Mouse (Mus musculus): ENCODE measurements at regions not wholly inside any gene's neighbourhood (a gene's known extent, or its start where the extent isn't known, plus 50 kb on each side); places are given as distances from the start of the nearest gene placed in this dataset.

DNA sequence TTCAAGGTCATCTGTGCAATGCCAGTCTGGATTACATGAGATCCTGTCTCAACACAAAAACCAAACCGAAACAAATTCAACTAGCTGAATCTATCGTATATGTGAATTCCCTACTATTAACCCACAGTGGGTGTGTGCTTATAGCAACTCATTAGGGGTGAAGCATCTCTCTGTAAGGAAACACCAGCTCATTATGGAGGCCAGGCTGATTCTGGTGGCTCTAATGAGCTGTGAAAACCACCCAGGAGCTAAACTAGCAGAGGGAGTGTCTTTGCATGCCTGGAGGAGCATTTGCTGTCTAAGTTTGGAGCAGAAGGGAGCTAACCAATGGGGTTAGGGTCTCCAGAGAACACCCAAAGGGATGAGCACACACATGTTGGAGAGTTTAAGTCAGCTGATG lies 54.1 kb upstream of the Adamts2 start:
- no peak for DNase-seq

DNA sequence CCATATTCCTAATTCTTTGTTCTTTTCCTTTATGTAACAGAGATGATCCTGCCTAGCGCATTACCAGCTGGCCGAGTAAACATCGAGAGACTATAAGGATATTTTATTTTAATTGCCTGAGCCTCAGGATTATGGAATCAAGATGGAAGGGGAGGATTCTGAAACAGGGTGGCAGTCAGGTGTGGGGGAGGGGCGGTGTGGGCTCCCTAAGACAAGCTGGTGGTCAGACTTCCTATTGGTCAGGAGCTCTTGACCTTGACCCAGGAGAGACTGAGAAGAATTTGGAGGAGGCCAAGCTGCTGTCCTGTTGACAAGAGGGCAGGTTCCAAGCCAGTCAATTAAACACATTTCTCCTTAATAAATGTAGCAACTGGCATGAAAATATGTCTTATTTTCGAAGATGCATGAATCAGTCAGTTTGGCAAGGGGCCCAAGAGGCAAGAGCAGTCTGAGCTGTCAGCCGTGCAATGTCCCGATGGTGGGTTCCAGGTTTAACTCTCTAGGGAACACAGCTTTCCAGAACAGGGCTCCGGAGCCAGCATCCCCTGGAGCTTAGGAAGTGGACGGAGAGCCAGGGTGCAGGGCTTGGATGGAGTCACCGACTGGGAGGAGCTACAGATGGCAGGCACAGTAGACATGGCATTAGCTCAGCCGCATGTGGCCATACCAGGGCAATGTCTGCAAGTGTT lies 55.3 kb upstream of the Adamts2 start:
- DNase-seq, result peak; percentile 18

DNA sequence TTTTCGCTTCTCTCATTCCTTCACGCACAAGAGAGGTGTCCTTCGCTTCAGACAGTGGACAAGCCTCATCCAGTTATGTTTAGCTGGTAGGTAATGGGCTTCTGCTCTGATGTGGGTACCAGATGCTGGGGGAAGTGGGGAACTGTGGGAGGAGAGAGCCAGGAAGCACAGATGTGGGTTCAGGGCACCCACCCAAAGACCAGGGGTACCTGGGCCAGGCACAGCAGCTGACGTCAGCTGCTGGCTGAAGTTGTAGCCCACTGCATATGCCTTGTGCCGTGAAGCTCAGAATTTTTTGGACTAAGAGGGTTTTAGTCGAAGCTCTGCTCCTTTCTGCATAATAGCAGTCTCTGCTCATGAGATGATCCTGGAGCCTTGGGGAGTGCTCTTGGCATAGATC lies 56.5 kb upstream of the Adamts2 start:
- DNase-seq, result no peak

DNA sequence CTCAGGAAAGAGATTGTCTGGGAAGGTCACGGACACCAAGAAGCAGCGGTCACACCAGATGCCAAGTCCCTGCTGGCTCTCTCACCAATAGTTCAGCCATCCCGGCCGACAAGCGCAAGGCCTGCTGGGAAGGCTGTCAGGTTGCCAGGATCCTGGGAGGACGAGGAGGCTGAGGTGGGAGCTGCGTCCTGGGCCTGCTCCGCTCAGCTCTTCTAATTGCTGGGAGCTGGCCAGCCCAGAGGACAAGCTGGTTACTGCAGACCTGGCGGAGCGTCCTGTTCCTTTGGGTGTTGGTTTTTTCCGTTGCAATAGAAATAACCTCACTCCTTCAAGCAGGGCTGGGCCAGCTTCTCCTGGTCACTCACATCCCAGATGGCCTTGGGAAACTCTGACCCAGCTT lies 61.7 kb upstream of the Adamts2 start:
- peak; percentile 40 for DNase-seq

DNA sequence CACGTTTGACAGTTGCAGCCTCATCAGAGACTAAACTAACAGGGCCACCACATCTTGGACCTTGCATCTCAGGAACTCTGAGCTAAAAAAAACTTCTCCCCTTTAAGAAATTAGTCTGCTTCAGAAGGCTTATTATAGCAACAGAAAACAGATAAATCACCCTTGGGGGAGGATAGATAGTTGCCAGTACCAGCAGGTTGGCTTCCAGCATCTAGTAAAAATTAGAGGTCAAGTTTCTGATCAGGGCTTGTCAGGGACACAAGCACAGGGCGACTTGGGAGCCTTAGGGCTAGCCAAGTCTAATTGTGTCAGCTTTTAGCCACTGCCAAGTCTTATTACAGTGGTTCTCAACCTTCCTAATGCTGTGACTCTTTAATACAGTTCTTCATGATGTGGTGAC lies 67.6 kb upstream of the Adamts2 start:
- DNase-seq, result no peak

DNA sequence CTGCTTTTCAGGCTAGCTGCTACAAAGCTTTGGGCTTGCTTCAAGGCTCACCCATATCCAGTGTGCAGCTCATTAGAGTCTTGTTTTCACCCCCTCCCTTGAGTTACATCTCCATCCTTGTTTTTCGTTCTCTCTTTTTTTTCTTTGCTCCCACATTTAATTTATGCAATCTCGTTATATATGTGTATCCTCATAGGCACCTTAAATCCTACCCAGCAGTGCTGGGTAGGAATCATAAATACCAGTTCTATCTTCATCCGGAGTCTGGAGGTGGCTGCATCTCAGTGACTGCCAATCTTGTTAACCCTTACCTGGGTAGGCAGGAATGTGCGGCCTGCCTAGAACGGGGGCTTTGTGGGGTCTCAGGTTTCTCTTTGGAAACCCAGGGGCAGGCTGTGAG lies 74.0 kb upstream of the Adamts2 start:
- DNase-seq, result no peak

DNA sequence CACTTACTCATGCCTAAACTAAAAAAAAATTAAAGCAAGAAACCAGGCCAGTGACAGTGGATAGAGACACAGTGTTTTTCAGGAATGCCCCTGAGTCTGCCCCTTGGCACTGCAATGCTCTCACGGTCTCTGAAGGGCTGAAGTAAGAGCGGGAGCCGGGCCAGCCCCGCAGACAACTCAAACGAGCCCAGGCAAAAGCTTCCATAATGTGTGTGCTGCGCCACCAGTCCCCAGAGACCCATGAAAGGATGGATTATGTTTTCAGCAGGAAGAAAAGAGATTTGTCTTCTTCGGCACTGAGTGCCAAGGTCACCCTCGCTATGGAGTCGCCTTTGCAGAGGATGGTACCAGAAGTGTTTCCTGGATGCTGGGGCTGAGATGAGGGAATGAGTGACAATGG lies 81.7 kb upstream of the Adamts2 start:
- DNase-seq, result no peak

DNA sequence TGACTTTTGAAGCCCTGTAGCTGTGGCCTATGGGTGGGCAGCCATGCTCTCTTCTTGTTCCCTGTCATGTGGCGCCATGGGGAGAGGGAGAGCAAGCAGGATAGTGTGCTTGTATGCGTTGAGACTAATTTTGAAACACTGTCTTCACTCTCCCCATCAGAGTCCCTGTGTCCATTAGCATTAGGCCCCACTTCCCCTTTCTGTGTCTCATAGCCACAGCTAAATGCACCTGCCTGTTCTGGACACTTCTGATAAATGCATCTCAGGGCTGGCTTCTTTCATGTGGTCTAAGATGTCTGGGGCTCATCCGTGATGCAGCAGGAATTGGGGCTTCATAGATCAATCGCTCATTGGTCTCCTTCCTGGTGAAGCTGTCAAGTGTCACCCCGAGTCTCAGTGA lies 77.0 kb upstream of the Rufy1 start:
- no peak for DNase-seq

DNA sequence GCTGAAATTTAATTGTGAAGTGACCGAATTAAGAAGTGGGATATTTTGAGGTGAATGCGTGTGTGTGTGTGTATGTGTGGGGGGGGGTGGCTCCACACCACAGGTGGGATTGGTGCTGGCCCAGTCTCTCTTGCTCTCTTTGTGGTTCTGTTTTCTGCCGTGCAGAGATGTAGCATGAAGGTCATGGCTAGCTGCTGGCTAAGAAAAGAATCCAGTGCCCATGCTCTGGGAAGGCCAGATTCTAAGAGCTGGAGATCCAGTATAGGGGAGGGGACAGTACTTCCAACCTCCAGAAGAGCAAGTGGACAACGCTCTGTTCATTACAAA lies 76.5 kb upstream of the Rufy1 start:
- DNase-seq, result no peak

DNA sequence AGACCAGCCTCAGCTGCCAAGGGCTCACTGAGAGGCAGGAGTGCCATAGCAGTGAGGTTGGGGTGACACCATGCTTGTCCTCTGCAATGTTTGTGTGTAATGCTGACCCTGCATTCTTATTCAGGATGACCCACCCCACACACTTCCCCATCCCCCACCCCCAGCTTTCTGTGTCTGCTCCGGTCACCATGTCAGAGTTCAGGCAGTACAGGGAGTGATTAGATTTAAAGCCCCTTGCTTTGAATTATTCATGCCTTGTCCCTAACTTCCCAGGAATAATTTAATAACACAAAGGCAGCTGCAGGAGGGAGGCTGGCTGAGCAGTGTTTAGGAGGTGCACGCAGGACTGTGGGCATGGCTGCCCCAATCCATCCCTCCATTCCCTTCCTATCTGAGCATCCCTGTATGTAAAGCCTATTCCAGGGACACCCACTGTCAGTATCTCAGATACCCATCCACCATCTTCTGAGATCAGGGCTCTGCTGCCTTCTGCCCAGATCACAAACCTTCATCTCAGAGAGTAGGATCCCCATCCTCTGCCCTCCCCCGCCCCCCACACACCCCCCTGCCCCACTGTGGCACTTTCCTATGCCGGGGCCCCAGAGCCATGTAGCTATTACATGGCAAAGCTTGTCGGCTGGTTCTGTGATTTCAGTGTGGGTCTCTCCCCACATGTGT lies 76.0 kb upstream of the Rufy1 start:
- no peak for DNase-seq

DNA sequence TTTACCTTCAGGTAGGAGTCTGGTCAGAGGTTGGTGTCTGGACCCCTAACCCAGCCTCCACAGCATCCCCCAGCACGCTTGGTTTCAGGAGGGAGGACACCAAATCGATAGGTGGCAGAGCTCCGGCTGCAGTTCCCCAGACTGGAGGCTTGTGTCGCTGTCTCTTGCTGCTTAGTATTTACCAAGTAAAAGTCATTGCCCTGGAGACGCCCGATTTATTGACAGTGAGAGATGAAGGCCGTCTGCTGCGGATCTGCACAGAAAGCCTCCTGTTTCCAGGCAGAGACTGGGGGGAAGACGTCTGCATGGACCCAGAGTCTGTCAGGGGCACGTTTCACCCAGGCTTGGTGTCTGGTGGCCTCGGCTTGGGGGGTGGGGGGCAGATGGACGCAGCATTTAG lies 70.4 kb upstream of the Rufy1 start:
- DNase-seq, result no peak

DNA sequence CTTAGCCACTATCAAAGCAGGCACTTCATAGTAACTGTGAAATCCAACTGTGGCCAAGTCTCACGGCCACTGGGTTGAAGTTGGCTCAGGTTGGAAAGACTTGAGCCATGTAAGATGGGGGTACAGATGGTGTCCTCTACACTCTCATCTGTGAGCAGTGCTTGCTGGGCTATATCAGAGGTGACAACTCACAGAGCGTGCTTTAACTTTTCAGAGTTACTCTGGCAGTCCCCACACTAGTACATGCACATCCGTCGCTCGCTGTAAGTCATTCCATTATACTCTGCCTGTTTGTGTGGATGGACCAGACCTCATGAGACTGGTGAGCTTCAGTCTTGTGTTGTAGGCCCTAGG lies 62.2 kb upstream of the Rufy1 start:
- no peak for DNase-seq

DNA sequence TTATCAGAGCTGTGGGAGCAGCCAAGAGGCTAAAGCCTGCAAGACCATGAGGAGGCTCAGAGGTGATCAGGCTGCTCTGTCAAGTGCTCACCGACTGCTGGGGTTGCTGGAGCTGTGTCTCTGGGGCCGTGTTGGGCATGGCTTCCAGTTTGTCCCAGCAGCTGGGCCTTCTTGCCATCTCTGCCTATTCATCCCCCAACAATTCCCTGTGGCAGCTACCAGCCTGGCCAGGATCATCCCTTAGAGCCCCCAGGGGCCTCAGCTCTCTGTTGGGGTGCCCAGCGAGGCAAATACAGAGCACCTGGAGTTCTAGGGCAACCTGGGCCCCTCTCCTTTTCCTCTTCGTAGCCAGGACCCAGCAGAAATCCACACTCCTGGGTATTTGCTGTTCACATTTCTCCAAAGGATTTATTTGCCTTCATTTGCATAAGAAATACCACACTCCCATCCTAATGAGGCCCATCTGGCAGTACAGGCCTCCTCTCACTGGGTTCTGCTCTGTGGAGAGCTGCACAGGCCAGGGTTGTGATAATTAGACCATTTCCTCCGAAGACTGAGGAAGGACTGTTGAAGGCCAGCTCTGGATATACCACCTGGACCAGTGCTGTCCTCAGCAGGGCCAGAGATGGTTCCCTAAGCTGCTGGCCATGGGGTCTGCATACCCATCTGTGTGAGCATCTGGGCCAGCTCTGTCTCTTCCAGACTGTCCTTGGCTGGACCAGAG lies 61.6 kb upstream of the Rufy1 start:
- no peak for DNase-seq

DNA sequence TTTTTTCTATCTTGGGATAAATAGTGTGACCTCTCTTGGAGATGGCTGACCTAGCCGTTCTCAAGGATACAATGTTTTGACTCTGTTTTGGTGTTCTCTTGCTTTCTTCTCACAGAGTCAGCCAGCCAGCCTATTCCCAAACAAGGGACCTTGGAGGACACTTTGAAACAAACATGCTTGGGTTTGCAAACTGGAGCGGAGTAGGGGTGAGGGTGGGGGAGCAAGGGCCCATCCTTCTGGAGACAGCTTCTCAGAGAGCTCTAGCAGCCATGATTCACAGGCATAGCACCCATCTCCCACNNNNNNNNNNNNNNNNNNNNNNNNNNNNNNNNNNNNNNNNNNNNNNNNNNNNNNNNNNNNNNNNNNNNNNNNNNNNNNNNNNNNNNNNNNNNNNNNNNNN lies 52.9 kb upstream of the Rufy1 start:
- no peak for DNase-seq

DNA sequence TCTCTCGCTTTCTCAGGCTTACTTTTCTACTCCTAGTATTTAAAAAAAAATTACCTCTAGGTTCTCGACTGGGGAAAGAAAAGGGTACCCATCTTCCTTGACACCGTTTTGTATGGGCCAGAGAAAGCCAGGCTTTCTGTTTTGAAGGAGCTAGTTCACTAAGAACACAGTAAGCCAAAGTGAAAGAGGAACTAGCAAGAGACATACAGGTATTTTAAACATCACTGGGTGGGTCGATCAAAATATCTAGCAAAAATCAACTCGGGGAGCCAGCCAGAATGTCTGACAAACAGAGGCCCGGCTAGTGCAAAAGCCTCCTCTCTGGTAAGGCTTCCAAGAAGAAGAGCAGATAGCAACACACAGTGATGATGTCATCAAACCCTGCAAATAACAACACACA lies 52.2 kb upstream of the Rufy1 start:
- DNase-seq, result no peak

DNA sequence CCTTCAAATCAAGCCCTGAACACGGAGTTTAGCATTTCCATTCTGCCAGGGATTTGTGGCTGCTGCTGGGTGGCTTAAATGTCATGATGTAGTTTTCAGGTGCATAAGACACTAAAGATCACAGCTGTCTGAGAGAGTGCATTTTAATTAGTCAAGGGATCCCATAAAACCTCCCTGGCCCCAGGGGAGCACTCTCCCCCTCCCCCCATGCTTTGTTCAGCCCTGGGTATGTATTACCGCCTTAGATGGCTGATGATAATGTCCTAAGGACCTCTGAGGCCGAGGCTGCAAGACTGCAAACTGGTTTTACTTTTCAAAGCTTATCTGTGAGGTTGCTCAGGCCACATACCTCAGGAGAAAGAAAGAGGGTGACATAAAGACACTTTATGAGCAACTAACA lies 51.7 kb upstream of the Rufy1 start:
- DNase-seq, result no peak
